Mouse (Mus musculus) frontal cortex, postnatal 36 days (tissue): ENCODE measurements around the gene Itpk1.
"Not testable (repeated sequence)": the region's sequence is repeated elsewhere in the genome, so short reads cannot be mapped to it uniquely, and the experiment has no call there.

Experiments
- DNase-seq, 2 experiments: peaks; one replicate each; pipeline ENCODE4 v3.0.0; 2022; ENCODE audit warnings: low spot score in 2 of 2

The Itpk1 gene

GRCm38 (mm10) chr12:102661772-102662171, 43.0 kb downstream of the Itpk1 start:
- no peak for DNase-seq

GRCm38 (mm10) chr12:102660906-102661651, 43.7 kb downstream of the Itpk1 start:
- DNase-seq: no peak

GRCm38 (mm10) chr12:102653003-102653402, 51.7 kb downstream of the Itpk1 start:
- peak; percentile 65 to 74 for DNase-seq

GRCm38 (mm10) chr12:102652420-102652819, 52.3 kb downstream of the Itpk1 start:
- no peak for DNase-seq

- no peak for DNase-seq
Observed at GRCm38 (mm10) chr12:102651871-102652270, 52.9 kb downstream of the Itpk1 start.

GRCm38 (mm10) chr12:102651401-102651800, 53.3 kb downstream of the Itpk1 start:
- DNase-seq: no peak

GRCm38 (mm10) chr12:102650649-102651048, 54.1 kb downstream of the Itpk1 start:
- no peak for DNase-seq

- DNase-seq: no peak
Observed at GRCm38 (mm10) chr12:102647839-102648564, 56.7 kb downstream of the Itpk1 start.

GRCm38 (mm10) chr12:102646586-102647260, 58.0 kb downstream of the Itpk1 start:
- no peak for DNase-seq

- no peak for DNase-seq
Observed at GRCm38 (mm10) chr12:102645911-102646585, 58.7 kb downstream of the Itpk1 start.

- no peak for DNase-seq
Observed at GRCm38 (mm10) chr12:102643316-102643715, 61.4 kb downstream of the Itpk1 start.

GRCm38 (mm10) chr12:102640436-102641163, 64.1 kb downstream of the Itpk1 start:
- DNase-seq: peak; percentile 68 to 74

- DNase-seq: no peak
Observed at GRCm38 (mm10) chr12:102638878-102639277, 65.9 kb downstream of the Itpk1 start.

- DNase-seq: no peak
Observed at GRCm38 (mm10) chr12:102637235-102637634, 67.5 kb downstream of the Itpk1 start.

- DNase-seq: no peak
Observed at GRCm38 (mm10) chr12:102634436-102635050, 70.2 kb downstream of the Itpk1 start.

- DNase-seq: no peak
Observed at GRCm38 (mm10) chr12:102633083-102633501, 71.6 kb downstream of the Itpk1 start.

GRCm38 (mm10) chr12:102631690-102632089, 73.0 kb downstream of the Itpk1 start:
- DNase-seq: no peak

- DNase-seq: not testable (repeated sequence)
Observed at GRCm38 (mm10) chr12:102630471-102630870, 74.3 kb downstream of the Itpk1 start.

GRCm38 (mm10) chr12:102628221-102628620, 76.5 kb downstream of the Itpk1 start:
- no peak for DNase-seq

- no peak for DNase-seq
Observed at GRCm38 (mm10) chr12:102627545-102627944, 77.2 kb downstream of the Itpk1 start.

- no peak for DNase-seq
Observed at GRCm38 (mm10) chr12:102626841-102627240, 77.9 kb downstream of the Itpk1 start.
